Mouse (Mus musculus) heart, embryonic 12.5 days (tissue): ENCODE data around the gene Tlcd2. TPM values are rescaled to one million over a fixed set of nuclear protein-coding genes. Genes with fewer than 3 reads are reported as not detected.

Source experiments
- ATAC-seq: fragments of 200-750 bp; cut with Nextera tagmentation; 2 replicates; pipeline ENCODE4 v1.8.0; 2017; ENCODE audit warnings: moderate TSS enrichment, moderate library complexity; ENCODE audit not compliant: insufficient number of reproducible peaks, low FRiP score
- H3K27ac ChIP-seq: fragments of 300-500 bp; sonication (generic); 2 replicates; pipeline ENCODE4 v1.5.1; 2016; ENCODE audit warnings: mild to moderate bottlenecking, moderate library complexity; ENCODE audit not compliant: poor library complexity, severe bottlenecking
- H3K27me3 ChIP-seq: fragments of 300-500 bp; sonication (generic); replicated peaks from 2 replicates; pipeline ENCODE4 v1.6.1; 2016; ENCODE audit warnings: mild to moderate bottlenecking, moderate library complexity
- H3K36me3 ChIP-seq: fragments of 300-500 bp; sonication (generic); 2 replicates; pipeline ENCODE4 v1.6.1; 2016; ENCODE audit warnings: mild to moderate bottlenecking, moderate library complexity
- H3K4me1 ChIP-seq: fragments of 300-500 bp; sonication (generic); replicated peaks from 2 replicates; pipeline ENCODE4 v1.6.1; 2016; ENCODE audit warnings: mild to moderate bottlenecking
- H3K4me2 ChIP-seq: fragments of 300-500 bp; sonication (generic); 2 replicates; pipeline ENCODE4 v1.6.1; 2016; ENCODE audit warnings: mild to moderate bottlenecking, moderate library complexity
- H3K4me3 ChIP-seq: fragments of 300-500 bp; sonication (generic); 2 replicates; pipeline ENCODE4 v1.5.1; 2016; ENCODE audit warnings: mild to moderate bottlenecking
- H3K9ac ChIP-seq: fragments of 300-500 bp; sonication (generic); 2 replicates; pipeline ENCODE4 v1.6.1; 2016; ENCODE audit warnings: mild to moderate bottlenecking, moderate library complexity
- H3K9me3 ChIP-seq: fragments of 300-500 bp; sonication (generic); replicated peaks from 2 replicates; pipeline ENCODE4 v1.6.1; 2016; ENCODE audit warnings: mild to moderate bottlenecking, moderate library complexity
- WGBS: fragments of 180-500 bp; shearing (Covaris S2); methylation state at CpG from one replicate; pipeline ENCODE4 v1.1.7; 2016; 5-methylcytosine and 5-hydroxymethylcytosine counted together
- polyA plus RNA-seq: library from polyadenylated mRNA; unstranded; fragments of >200 nt; fragmentation: Nextera tagmentation; extraction: Ambion mirVana; gene quantifications from 2 replicates; pipeline ENCODE4 v1.2.1, GENCODE M21; 2016

Gene Tlcd2
- polyA plus RNA-seq, 1 experiment from 2014 or later, result 13.1 TPM

DNA sequence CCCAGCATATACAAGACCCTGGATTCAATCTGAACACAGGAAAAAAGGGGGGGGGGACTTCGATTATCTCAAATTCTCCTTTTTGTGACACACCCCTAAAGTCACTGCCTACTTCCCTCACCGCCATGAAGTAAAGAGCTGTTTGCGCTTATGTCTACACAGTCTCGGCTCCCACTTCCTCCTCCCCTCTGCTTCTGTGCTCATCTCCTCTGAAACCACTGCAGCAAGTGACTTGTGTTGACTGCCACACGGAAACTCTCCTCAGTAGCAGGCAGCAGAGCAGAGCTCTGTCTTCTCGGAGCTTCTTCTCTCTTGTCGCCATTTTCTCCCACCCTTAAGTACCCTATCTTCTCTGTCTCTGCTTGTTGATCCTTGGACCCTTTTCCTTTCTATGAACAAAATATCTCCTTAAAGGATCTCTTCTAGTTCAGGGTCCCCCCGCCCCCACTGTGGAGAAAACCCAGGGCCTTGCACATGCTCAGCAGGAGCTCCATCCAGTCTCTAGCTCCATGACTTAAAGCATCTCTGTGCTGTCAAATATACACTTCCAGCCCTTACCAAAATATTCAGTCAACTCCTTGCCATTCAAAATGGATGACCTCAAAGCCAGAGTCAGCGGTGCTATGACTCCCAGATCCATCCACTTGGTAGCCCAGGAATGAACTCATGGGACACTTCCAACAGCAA, 32.4 kb upstream of the Tlcd2 start:
- no peaks in the 10 kb centered on the region for H3K4me1 ChIP-seq
- no peak for ATAC-seq
- H3K27me3 ChIP-seq, result no peaks in the 10 kb centered on the region
- H3K36me3 ChIP-seq, result 0 out of 2 replicates have a peak, but pooled peaks cover under 1% of the 10 kb centered on the region
- H3K4me3 ChIP-seq, result no peak overlapping the region
- no peak overlapping the region for H3K9ac ChIP-seq
- 68% methylated on average over 9 of the region's 9 CpGs for WGBS
- H3K27ac ChIP-seq, result no peak overlapping the region
- H3K9me3 ChIP-seq, result peaks cover 4% of the 10 kb centered on the region; the same call in 1 of the 2 replicates
- H3K4me2 ChIP-seq, result no peak overlapping the region

DNA sequence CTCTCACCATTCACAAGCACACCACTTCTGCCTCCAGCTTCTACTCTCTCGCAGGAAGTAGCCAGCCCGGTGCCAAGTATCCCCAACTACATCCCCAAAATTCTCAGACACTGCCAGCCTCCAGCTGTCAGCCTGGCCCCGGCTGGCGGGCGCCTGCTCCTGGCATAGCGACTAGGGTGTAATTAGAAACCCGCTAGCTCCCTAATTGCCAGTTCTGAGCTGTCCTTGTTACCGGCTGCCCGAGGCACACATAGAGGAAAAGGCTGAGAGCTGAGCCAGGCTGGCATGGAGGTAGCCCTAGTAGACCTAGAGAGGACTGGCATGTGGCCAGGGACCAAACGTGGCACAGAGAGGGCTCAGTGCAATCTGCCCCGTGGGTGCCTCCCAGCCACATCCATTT, 30.2 kb upstream of the Tlcd2 start:
- 76% methylated on average over 11 of the region's 11 CpGs for WGBS
- Histone ChIP-seq H3K27me3 (no peaks in the 10 kb centered on the region), H3K27ac (no peak overlapping the region), H3K4me1 (no peaks in the 10 kb centered on the region), H3K9me3 (peaks cover 8% of the 10 kb centered on the region; the same call in 1 of the 2 replicates), H3K36me3 (0 out of 2 replicates have a peak, but pooled peaks cover 2% of the 10 kb centered on the region), H3K4me3 (no peak overlapping the region), H3K4me2 (no peak overlapping the region), H3K9ac (no peak overlapping the region)
- ATAC-seq, result no peak

DNA sequence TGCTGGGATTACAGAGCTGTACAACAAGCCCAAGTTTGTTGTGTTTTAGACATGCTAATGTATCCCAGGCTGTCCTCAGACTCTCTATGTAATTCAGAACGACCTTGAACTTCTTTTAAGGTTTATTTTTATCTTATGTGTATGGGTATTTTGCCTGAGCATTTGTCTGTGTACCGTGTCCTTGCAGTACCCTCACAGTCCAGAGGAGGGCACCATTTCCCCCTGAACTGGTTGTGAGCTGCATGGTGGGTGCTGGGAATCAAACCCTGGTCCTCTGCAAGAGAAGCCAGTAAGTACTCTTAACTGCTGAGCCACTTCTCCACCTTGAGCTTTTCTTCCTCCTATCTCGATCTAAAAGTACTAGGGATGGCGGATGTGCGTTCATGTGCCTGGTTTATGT, 27.4 kb upstream of the Tlcd2 start:
- Histone ChIP-seq H3K36me3 (0 out of 2 replicates have a peak, but pooled peaks cover 2% of the 10 kb centered on the region), H3K4me2 (no peak overlapping the region), H3K27ac (no peak overlapping the region), H3K4me3 (no peak overlapping the region), H3K27me3 (no peaks in the 10 kb centered on the region), H3K4me1 (peaks cover 6% of the 10 kb centered on the region; the same call in 1 of the 2 replicates), H3K9me3 (peaks cover 8% of the 10 kb centered on the region; the same call in 1 of the 2 replicates), H3K9ac (no peak overlapping the region)
- 87% methylated on average over 5 of the region's 5 CpGs for WGBS
- no peak for ATAC-seq

DNA sequence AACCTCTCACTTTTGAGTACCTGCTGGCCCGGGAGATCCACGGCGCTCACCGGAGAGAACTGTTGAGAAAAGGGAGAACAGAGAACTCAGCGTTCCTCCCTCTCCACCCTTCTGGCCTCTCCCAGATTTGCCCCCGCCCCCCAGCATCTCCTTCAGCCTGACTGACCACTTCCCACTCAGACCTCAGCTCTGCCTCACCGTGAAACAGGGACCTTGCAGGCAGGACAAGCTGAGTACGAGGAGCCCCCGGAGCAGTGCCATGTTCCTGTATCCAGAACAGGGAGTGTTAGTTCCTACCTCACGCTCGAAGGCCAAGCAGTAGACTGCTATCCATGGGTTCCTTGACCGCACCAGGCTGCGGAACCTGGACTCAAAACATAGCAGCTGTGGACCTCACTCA, 23.3 kb upstream of the Tlcd2 start:
- Histone ChIP-seq H3K4me1 (peaks cover 6% of the 10 kb centered on the region; the same call in 1 of the 2 replicates), H3K4me2 (no peak overlapping the region), H3K9ac (no peak overlapping the region), H3K36me3 (peaks cover 16% of the 10 kb centered on the region), H3K27ac (no peak overlapping the region), H3K9me3 (peaks cover 5% of the 10 kb centered on the region; the same call in 1 of the 2 replicates), H3K27me3 (no peaks in the 10 kb centered on the region), H3K4me3 (no peak overlapping the region)
- WGBS, result 78% methylated on average over 13 of the region's 13 CpGs
- ATAC-seq, result no peak

DNA sequence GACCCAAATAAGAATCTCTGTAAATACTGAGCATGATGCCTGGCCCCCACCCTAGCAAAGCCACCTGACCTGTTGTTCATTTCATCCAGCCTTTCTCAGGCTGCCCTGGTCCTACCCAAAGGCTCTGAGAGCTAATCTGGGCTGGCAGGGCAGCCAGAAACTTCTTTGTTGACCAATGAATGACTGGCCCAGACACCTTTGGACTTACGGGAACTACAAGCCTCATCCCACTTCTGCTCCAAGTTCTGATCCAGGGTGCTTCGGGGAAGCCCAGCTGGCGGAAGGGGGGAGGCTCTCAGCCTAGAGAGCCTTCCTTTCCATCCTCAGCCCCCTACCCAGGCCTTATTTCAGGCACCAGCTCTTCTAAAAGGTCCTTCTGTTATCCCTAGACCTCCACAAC, 22.7 kb upstream of the Tlcd2 start:
- Histone ChIP-seq H3K4me1 (peaks cover 9% of the 10 kb centered on the region; the same call in 1 of the 2 replicates), H3K27me3 (no peaks in the 10 kb centered on the region), H3K27ac (no peak overlapping the region), H3K4me2 (no peak overlapping the region), H3K4me3 (no peak overlapping the region), H3K9ac (no peak overlapping the region), H3K9me3 (peaks cover 5% of the 10 kb centered on the region; the same call in 1 of the 2 replicates), H3K36me3 (peaks cover 22% of the 10 kb centered on the region)
- WGBS, result 81% methylated on average over 3 of the region's 3 CpGs
- no peak for ATAC-seq

DNA sequence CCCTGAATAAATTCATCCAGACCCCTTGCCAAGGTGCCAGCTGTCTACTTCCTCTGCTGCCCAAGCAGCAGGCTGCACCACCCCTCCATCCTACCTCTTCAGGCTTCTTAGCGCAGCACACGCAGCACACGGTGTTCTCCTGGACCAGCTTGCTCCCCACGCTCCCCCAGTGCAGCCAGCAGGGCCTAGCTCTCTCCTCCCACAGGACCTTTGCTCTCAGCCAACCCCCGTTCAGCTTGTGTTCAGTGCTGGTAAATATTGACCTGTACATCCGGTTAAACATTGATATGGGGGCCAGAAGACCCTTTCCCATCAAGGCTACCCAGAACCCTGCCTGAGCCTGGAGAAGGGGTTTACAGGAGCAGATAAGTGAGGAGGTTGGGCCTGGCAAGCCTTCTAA, 22.2 kb upstream of the Tlcd2 start, which contains the start of gene Serpinf2:
Gene Serpinf2 (minus strand): TSS at position 229 of the 400 bp plus-strand sequence.
- Histone ChIP-seq H3K4me3 (no peak within 1 kb of the TSS), H3K27me3 (no peaks in the 10 kb centered on the region), H3K4me2 (no peak within 1 kb of the TSS), H3K9ac (no peak within 1 kb of the TSS), H3K27ac (no peak within 1 kb of the TSS), H3K4me1 (peaks cover 9% of the 10 kb centered on the region; the same call in 1 of the 2 replicates), H3K36me3 (peaks cover 25% of the 10 kb centered on the region), H3K9me3 (peaks cover 2% of the 10 kb centered on the region; the same call in 1 of the 2 replicates)
- 86% methylated on average over 6 of the region's 6 CpGs for WGBS
- no peak for ATAC-seq

DNA sequence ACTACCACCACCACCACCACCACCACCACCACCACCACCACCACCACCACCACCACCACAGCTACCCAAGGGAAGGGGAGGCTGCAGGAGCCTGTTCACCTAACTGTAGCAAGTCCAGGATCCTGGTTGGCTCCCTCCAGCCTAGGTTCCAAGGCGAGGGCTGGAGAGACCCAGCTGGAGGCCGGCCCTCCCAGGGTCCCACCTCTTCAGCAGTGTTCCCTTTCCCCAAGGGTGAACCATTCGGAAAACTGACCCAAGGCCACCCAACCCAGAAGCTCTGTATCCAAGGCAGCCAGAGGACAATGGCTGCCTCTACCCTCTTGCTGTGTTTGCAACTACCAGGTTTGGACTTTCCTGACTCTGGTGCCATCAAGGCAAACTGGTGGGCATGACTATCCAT, 21.6 kb upstream of the Tlcd2 start:
- Histone ChIP-seq H3K4me3 (no peak overlapping the region), H3K9ac (no peak overlapping the region), H3K9me3 (no peaks in the 10 kb centered on the region), H3K27me3 (no peaks in the 10 kb centered on the region), H3K4me2 (no peak overlapping the region), H3K36me3 (peaks cover 31% of the 10 kb centered on the region), H3K4me1 (peaks cover 9% of the 10 kb centered on the region; the same call in 1 of the 2 replicates), H3K27ac (no peak overlapping the region)
- no peak for ATAC-seq
- WGBS, result 87% methylated on average over 3 of the region's 3 CpGs

DNA sequence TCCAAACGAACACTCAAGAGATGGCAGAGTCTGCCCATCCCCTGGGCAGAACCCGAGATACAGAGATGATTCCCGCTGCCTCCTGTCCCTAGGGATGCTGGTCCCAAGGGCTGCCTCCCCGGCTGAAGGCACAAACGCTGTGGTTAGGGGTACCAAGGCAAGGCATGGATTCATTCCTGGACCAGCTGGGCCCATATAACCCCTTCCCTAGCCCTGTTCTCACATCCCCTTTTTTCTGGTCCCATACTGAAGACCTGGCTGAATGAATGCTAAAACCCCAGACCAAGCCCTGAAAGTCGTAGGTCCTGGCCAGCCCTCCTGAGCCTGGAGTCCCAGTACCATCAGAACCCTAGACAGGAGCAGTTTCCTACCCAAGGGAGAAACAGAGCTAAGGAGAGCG, 20.5 kb upstream of the Tlcd2 start:
- ATAC-seq, result no peak
- no peaks in the 10 kb centered on the region for H3K27me3 ChIP-seq
- no peaks in the 10 kb centered on the region for H3K9me3 ChIP-seq
- H3K27ac ChIP-seq, result no peak overlapping the region
- H3K4me2 ChIP-seq, result no peak overlapping the region
- H3K4me1 ChIP-seq, result peaks cover 9% of the 10 kb centered on the region; the same call in 1 of the 2 replicates
- no peak overlapping the region for H3K4me3 ChIP-seq
- no peak overlapping the region for H3K9ac ChIP-seq
- 83% methylated on average over 7 of the region's 7 CpGs for WGBS
- H3K36me3 ChIP-seq, result peaks cover 40% of the 10 kb centered on the region

DNA sequence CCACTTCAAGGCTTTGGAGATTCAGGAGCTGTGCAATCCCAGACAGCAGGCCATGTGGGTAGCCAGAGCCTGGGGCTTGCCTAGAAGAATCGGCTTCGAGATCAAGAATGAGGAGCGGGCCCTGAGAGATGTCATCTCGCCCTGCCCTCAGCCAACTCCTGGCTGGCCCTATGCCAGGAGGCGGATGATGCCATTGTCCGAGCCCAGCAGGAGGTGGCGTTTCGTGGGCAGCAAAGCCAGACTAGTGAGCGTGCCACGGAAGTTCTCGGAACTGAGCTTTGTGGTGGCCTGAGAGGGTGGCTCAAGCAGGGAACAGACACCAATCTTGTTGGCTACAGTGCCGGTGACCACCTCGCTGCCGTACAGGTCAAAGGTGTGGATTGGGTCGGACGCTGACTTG, 19.9 kb upstream of the Tlcd2 start:
- Histone ChIP-seq H3K36me3 (peaks cover 41% of the 10 kb centered on the region), H3K4me2 (no peak overlapping the region), H3K27ac (no peak overlapping the region), H3K27me3 (no peaks in the 10 kb centered on the region), H3K9me3 (no peaks in the 10 kb centered on the region), H3K4me1 (peaks cover 9% of the 10 kb centered on the region; the same call in 1 of the 2 replicates), H3K4me3 (no peak overlapping the region), H3K9ac (no peak overlapping the region)
- 90% methylated on average over 16 of the region's 16 CpGs for WGBS
- ATAC-seq, result no peak

DNA sequence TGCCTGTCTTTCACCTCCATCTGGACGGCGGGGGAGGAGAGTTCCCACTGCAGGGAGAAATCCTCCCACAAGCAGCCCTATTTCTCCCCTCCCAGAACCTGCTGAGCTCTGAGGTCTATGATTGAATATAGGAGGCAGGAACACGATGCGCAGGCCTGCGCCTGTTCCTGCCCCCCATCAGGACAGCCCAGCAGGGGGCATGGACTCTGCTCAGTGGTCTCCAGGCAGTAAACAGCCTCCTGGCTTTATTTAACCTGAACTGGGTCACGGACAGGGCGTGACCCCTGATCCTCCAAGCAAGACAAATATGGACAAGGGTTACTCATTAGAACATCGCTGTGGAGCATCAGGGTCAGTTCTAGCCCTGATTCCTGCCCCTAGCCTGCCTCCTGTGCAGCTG, 17.8 kb upstream of the Tlcd2 start:
- Histone ChIP-seq H3K4me2 (no peak overlapping the region), H3K9ac (no peak overlapping the region), H3K27me3 (no peaks in the 10 kb centered on the region), H3K9me3 (no peaks in the 10 kb centered on the region), H3K36me3 (peaks cover 62% of the 10 kb centered on the region), H3K4me1 (0 out of 2 replicates have a peak, but pooled peaks cover 3% of the 10 kb centered on the region), H3K27ac (no peak overlapping the region), H3K4me3 (no peak overlapping the region)
- no peak for ATAC-seq
- WGBS, result 77% methylated on average over 8 of the region's 8 CpGs

DNA sequence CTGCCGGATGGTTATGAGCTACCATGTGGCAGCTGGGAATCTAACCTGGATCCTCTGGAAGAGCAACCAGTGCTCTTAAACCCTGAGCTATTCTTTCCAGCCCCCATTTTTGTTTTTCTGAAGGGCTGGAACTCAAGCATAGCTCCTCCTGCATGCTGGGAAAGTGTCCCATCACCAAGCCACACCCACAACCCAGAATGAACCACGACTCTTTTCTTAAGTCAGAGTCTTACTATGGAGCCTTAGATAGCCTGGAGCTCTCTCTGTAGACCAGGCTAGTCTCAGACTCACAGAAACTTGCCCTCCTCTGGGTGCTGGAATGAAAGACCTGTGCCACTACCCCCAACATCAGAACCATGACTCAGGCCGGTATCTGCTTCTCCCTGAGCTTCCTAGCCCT, 12.9 kb upstream of the Tlcd2 start:
- 67% methylated on average over 3 of the region's 3 CpGs for WGBS
- no peak for ATAC-seq
- no peak overlapping the region for H3K27ac ChIP-seq

More for the DNA sequence above, 12.9 kb upstream of the Tlcd2 start:
- Histone ChIP-seq H3K27me3 (no peaks in the 10 kb centered on the region), H3K9ac (no peak overlapping the region), H3K4me2 (no peak overlapping the region), H3K36me3 (peaks cover 66% of the 10 kb centered on the region), H3K9me3 (no peaks in the 10 kb centered on the region), H3K4me1 (peaks cover 22% of the 10 kb centered on the region), H3K4me3 (no peak overlapping the region)
